Mouse (Mus musculus) neural tube, embryonic 14.5 days (tissue): Measurements from ENCODE around the gene Ndrg3. TPM values are rescaled to one million over a fixed set of nuclear protein-coding genes. Genes with fewer than 3 reads are reported as not detected.
"Not testable (repeated sequence)": the region's sequence is repeated elsewhere in the genome, so short reads cannot be mapped to it uniquely, and the experiment has no call there.

Experiments used
- ATAC-seq: fragments of 200-750 bp; cut with Nextera tagmentation; 2 replicates; pipeline ENCODE4 v1.8.0; 2017; ENCODE audit warnings: low read depth, mild to moderate bottlenecking, moderate TSS enrichment, moderate library complexity
- H3K27ac ChIP-seq: fragments of 300-500 bp; sonication (generic); 2 replicates; pipeline ENCODE4 v1.5.1; 2014; ENCODE audit warnings: low read depth, mild to moderate bottlenecking, control low read depth, low read length, moderate library complexity, mixed read lengths
- H3K27me3 ChIP-seq: fragments of 300-500 bp; sonication (generic); 2 replicates; pipeline ENCODE4 v1.6.1; 2014; ENCODE audit warnings: low read length; ENCODE audit not compliant: control insufficient read depth, insufficient read depth
- H3K36me3 ChIP-seq: fragments of 300-500 bp; sonication (generic); 2 replicates; pipeline ENCODE4 v1.6.1; 2014; ENCODE audit warnings: low read length, mixed read lengths; ENCODE audit not compliant: control insufficient read depth, insufficient read depth
- H3K4me1 ChIP-seq: fragments of 300-500 bp; sonication (generic); 2 replicates; pipeline ENCODE4 v1.6.1; 2014; ENCODE audit warnings: low read length; ENCODE audit not compliant: control insufficient read depth, insufficient read depth
- H3K4me2 ChIP-seq: fragments of 300-500 bp; sonication (generic); 2 replicates; pipeline ENCODE4 v1.6.1; 2014; ENCODE audit warnings: mild to moderate bottlenecking, low read depth, low read length, control low read depth
- H3K4me3 ChIP-seq: fragments of 300-500 bp; sonication (generic); 2 replicates; pipeline ENCODE4 v1.5.1; 2014; ENCODE audit warnings: low read depth, low read length, control low read depth, mixed read lengths
- H3K9ac ChIP-seq: fragments of 300-500 bp; sonication (generic); replicated peaks from 2 replicates; pipeline ENCODE4 v1.6.1; 2014; ENCODE audit warnings: low read depth, mild to moderate bottlenecking, control low read depth, low read length, mixed read lengths
- H3K9me3 ChIP-seq: fragments of 300-500 bp; sonication (generic); 2 replicates; pipeline ENCODE4 v1.6.1; 2016; ENCODE audit warnings: low read length; ENCODE audit not compliant: control insufficient read depth
- WGBS: fragments of 180-500 bp; shearing (Covaris S2); extraction: QIAGEN DNeasy Blood & Tissue Kit; methylation state at CpG from one replicate; pipeline ENCODE4 v1.1.7; 2014; 5-methylcytosine and 5-hydroxymethylcytosine counted together
- polyA plus RNA-seq: library from polyadenylated mRNA; unstranded; fragments of >200 nt; fragmentation: Nextera tagmentation; extraction: Ambion mirVana; gene quantifications from 2 replicates; pipeline ENCODE4 v1.2.1, GENCODE M21; 2014

The Ndrg3 gene
- polyA plus RNA-seq, 1 experiment from 2014 or later: 158 TPM

GRCm38 (mm10) chr2:156933426-156933825 lies 58.4 kb downstream of the Ndrg3 start:
- H3K9me3 ChIP-seq: no peaks in the 10 kb centered on the region
- H3K4me2 ChIP-seq: no peak overlapping the region
- no peaks in the 10 kb centered on the region for H3K27me3 ChIP-seq
- H3K27ac ChIP-seq: no peak overlapping the region
- no peak for ATAC-seq
- 94% methylated on average over 1 of the region's 1 CpGs for WGBS
- H3K36me3 ChIP-seq: 0 out of 2 replicates have a peak, but pooled peaks cover 8% of the 10 kb centered on the region
- H3K4me1 ChIP-seq: no peaks in the 10 kb centered on the region
- H3K4me3 ChIP-seq: no peak overlapping the region
- H3K9ac ChIP-seq: no peak overlapping the region

- H3K36me3 ChIP-seq: 0 out of 2 replicates have a peak, but pooled peaks cover 7% of the 10 kb centered on the region
- no peaks in the 10 kb centered on the region for H3K4me1 ChIP-seq
- WGBS: 100% methylated on average over 2 of the region's 2 CpGs
- H3K9ac ChIP-seq: no peak overlapping the region
- ATAC-seq: no peak
- no peaks in the 10 kb centered on the region for H3K27me3 ChIP-seq
- no peaks in the 10 kb centered on the region for H3K9me3 ChIP-seq
- no peak overlapping the region for H3K4me2 ChIP-seq
- H3K27ac ChIP-seq: no peak overlapping the region
- no peak overlapping the region for H3K4me3 ChIP-seq
Measured at GRCm38 (mm10) chr2:156931421-156931820, 60.4 kb downstream of the Ndrg3 start.

- H3K4me2 ChIP-seq: no peak overlapping the region
- no peak overlapping the region for H3K9ac ChIP-seq
- H3K36me3 ChIP-seq: 0 out of 2 replicates have a peak, but pooled peaks cover 7% of the 10 kb centered on the region
- H3K27me3 ChIP-seq: no peaks in the 10 kb centered on the region
- no peaks in the 10 kb centered on the region for H3K4me1 ChIP-seq
- no peak overlapping the region for H3K27ac ChIP-seq
- H3K4me3 ChIP-seq: no peak overlapping the region
- no peak for ATAC-seq
- no peaks in the 10 kb centered on the region for H3K9me3 ChIP-seq
- WGBS: 95% methylated on average over 6 of the region's 6 CpGs
Measured at GRCm38 (mm10) chr2:156930549-156930948, 61.3 kb downstream of the Ndrg3 start.

DNA sequence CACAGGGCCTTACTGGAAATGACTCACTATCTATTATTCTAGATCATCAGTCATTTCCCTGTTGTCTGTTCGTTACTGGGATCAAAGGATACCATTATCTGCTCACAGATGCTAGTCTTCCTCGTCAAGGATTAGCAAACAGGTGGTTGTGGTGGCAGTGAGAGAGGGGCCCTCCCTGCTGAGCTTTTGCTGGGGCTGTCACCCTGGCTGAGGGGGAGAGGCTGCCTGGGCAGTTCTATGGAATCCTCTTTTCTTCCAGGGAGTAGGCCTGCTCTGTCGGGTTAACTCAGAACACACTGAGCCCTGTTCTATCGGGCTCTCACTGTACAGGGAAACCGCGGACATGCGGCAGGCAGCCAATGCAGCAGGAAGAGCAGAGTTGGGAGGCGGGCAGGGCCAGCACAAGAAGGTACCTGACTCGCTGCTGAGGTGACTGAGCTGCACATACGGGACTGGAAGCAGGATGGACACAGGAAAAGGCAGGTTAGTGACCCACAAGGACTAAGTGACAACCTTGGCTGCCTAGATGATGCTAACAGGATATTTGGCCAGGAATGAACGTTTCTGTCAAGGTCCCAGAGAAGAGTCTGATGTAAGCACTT lies 62.2 kb downstream of the Ndrg3 start:
- 0 out of 2 replicates have a peak, but pooled peaks cover 4% of the 10 kb centered on the region for H3K36me3 ChIP-seq
- no peak overlapping the region for H3K4me3 ChIP-seq
- H3K4me1 ChIP-seq: no peaks in the 10 kb centered on the region
- no peak overlapping the region for H3K4me2 ChIP-seq
- ATAC-seq: no peak
- H3K9ac ChIP-seq: no peak overlapping the region
- no peaks in the 10 kb centered on the region for H3K27me3 ChIP-seq
- H3K9me3 ChIP-seq: no peaks in the 10 kb centered on the region
- 62% methylated on average over 11 of the region's 11 CpGs for WGBS
- H3K27ac ChIP-seq: no peak overlapping the region

- ATAC-seq: no peak
- H3K4me3 ChIP-seq: no peak overlapping the region
- H3K27me3 ChIP-seq: no peaks in the 10 kb centered on the region
- no peak overlapping the region for H3K27ac ChIP-seq
- no peaks in the 10 kb centered on the region for H3K9me3 ChIP-seq
- no peak overlapping the region for H3K4me2 ChIP-seq
- 0 out of 2 replicates have a peak, but pooled peaks cover 4% of the 10 kb centered on the region for H3K36me3 ChIP-seq
- no peak overlapping the region for H3K9ac ChIP-seq
- WGBS: 95% methylated on average over 6 of the region's 6 CpGs
- H3K4me1 ChIP-seq: no peaks in the 10 kb centered on the region
Measured at GRCm38 (mm10) chr2:156928606-156929005, 63.2 kb downstream of the Ndrg3 start.

GRCm38 (mm10) chr2:156927663-156928062 lies 64.2 kb downstream of the Ndrg3 start:
- 96% methylated on average over 6 of the region's 6 CpGs for WGBS
- Histone ChIP-seq H3K4me3 (no peak overlapping the region), H3K4me2 (no peak overlapping the region), H3K9ac (no peak overlapping the region), H3K27ac (no peak overlapping the region), H3K36me3 (0 out of 2 replicates have a peak, but pooled peaks cover 4% of the 10 kb centered on the region), H3K27me3 (no peaks in the 10 kb centered on the region), H3K9me3 (no peaks in the 10 kb centered on the region), H3K4me1 (no peaks in the 10 kb centered on the region)
- ATAC-seq: no peak

DNA sequence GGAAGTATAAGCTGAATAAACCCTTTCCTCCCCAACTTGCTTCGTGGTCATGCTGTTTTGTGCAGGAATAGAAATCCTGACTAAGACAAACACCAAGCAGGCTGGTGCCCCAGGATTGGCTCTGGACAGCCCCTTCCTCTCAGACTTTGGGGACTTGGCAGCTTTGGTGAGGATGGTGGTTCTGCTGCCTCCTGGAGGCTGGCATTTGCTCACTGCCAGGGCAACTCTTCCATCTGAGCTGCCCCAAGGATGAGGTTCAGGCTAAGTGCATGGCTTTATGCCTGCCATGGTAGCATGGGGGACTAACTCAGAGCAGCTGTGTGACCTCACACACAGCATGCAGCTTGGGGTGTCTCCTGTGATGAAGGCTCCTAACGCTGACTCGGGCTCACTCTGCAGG lies 66.2 kb downstream of the Ndrg3 start:
- not testable (repeated sequence) for ATAC-seq, H3K4me3 ChIP-seq, H3K9ac ChIP-seq, H3K4me1 ChIP-seq, H3K27ac ChIP-seq, H3K36me3 ChIP-seq, H3K27me3 ChIP-seq, H3K4me2 ChIP-seq, H3K9me3 ChIP-seq
- WGBS: 81% methylated on average over 3 of the region's 3 CpGs

- H3K36me3 ChIP-seq, H3K4me1 ChIP-seq, ATAC-seq, H3K4me2 ChIP-seq, H3K27me3 ChIP-seq, H3K9ac ChIP-seq, H3K9me3 ChIP-seq, H3K27ac ChIP-seq, H3K4me3 ChIP-seq: not testable (repeated sequence)
- 84% methylated on average over 4 of the region's 4 CpGs for WGBS
Measured at GRCm38 (mm10) chr2:156925075-156925474, 66.8 kb downstream of the Ndrg3 start.

DNA sequence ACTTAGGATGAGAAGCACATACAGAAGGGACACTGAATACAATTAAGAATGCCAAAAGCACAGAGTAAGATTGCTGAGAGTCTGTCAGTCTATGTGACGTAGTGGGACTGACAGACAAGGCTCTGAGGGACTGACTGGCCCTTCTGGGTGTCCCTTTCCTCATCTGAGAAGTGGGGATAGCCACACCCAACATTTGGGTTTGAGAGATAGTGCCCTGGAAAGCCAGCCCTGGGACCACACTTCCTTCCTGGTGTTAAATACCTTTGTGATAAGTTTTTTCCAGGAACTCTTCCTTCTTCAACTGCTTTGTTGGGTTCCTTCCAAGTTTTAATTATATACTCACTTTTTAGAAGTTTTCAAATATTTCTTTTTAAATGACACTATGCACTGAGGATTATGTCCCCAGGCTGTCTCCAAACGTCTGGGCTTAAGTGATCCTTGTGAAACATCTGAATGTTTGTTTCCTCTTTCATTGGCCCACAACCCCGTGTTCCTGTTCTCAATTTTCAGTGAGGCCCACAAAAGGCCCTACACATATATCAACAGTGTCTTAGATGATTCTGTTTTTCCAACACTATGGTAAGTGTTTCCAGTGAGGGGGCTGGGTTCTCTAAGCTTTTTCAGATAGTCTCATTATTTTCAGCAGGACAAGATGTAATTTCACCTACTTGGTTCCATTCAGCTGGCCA lies 67.5 kb downstream of the Ndrg3 start:
- WGBS: 68% methylated on average over 3 of the region's 3 CpGs
- Histone ChIP-seq H3K9me3 (no peaks in the 10 kb centered on the region), H3K36me3 (no peaks in the 10 kb centered on the region), H3K4me2 (no peak overlapping the region), H3K4me1 (no peaks in the 10 kb centered on the region), H3K27ac (no peak overlapping the region), H3K4me3 (no peak overlapping the region), H3K9ac (no peak overlapping the region), H3K27me3 (no peaks in the 10 kb centered on the region)
- ATAC-seq: no peak
